Mouse (Mus musculus): ENCODE results near the gene Vps8.

GRCm38 (mm10) chr16:21553506-21553905 is 130.6 kb downstream of the Vps8 start:
- no peak for TF ChIP-seq CTCF (IDR thresholded peaks at IDR 0.05; ENCODE audit: low read depth)
- no peak for TF ChIP-seq EP300 (IDR thresholded peaks at IDR 0.05; ENCODE audit: low read depth)
